Mouse (Mus musculus) layer of hippocampus, postnatal 36 days (tissue): Measurements from ENCODE around the gene Gm20843. TPM values are rescaled to one million over a fixed set of nuclear protein-coding genes. Genes with fewer than 3 reads are reported as not detected.
"Not testable (repeated sequence)": the region's sequence is repeated elsewhere in the genome, so short reads cannot be mapped to it uniquely, and the experiment has no call there.

ENCODE experiments used
- DNase-seq, 2 experiments: peaks; one replicate each; pipeline ENCODE4 v3.0.0; 2022
- total RNA-seq, 2 experiments: library from RNA; stranded (reverse); gene quantifications; 2 replicates each; pipeline ENCODE4 v1.2.3; 2021

The Gm20843 gene
- total RNA-seq, result not detected

DNA sequence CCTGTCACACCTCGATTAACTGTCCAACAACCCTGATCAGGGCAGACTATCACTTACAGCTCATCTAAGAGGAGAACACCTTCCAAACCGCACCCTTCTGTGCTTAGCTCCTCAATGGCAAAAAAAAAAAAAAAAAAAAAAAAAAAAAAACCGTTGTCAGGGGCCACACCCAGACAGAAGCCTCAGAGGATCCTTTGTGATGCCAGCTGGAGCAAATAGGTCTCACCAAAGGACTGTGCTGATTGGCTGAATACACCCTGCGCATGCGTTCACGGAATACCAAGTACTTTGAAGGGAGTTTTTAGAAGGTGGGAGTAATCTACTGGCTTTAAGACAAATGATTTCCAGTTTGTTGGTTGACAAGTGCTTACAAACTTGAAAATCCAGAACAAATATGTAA lies at the start of gene Gm20843:
TSS of gene Gm20843 (minus strand) at position 101 of the 400 bp plus-strand sequence.
- DNase-seq, result not testable (repeated sequence)
